Mouse (Mus musculus) myocyte (in vitro differentiated cells): ENCODE measurements around the gene D8Ertd738e. TPM values are rescaled to one million over a fixed set of nuclear protein-coding genes. Genes with fewer than 3 reads are reported as not detected.

Experiments used
- H3K27me3 ChIP-seq: one replicate; pipeline ENCODE4 v1.6.1; 2011; ENCODE audit not compliant: control insufficient read depth, insufficient read depth, insufficient read length
- H3K36me3 ChIP-seq: one replicate; pipeline ENCODE4 v1.6.1; 2011; ENCODE audit not compliant: control insufficient read depth, insufficient read depth
- H3K4me2 ChIP-seq: one replicate; pipeline ENCODE4 v1.6.1; 2011; ENCODE audit warnings: low read depth, control low read depth
- H3K4me3 ChIP-seq: one replicate; pipeline ENCODE4 v1.5.1; 2011; ENCODE audit warnings: mild to moderate bottlenecking, control low read depth, moderate library complexity
- H3K79me2 ChIP-seq: one replicate; pipeline ENCODE4 v1.6.1; 2011; ENCODE audit not compliant: control insufficient read depth, insufficient read depth
- H3ac ChIP-seq: one replicate; pipeline ENCODE4 v1.6.1; 2011; ENCODE audit not compliant: control insufficient read depth, insufficient read length
- CEBPB ChIP-seq: IDR thresholded peaks from 2 replicates; pipeline ENCODE4 v1.6.1; 2011; ENCODE audit warnings: mild to moderate bottlenecking, moderate library complexity; ENCODE audit not compliant: poor library complexity, insufficient read depth, severe bottlenecking
- E2F4 ChIP-seq: IDR thresholded peaks from one replicate; pipeline ENCODE4 v1.6.1; 2011; ENCODE audit warnings: mild to moderate bottlenecking, control low read depth, moderate library complexity; ENCODE audit not compliant: insufficient read depth
- MAX ChIP-seq: IDR thresholded peaks from one replicate; pipeline ENCODE4 v1.6.1; 2011; ENCODE audit warnings: low read depth, mild to moderate bottlenecking, control low read depth
- MYOD1 ChIP-seq, 3 experiments: IDR thresholded peaks; one replicate each; pipeline ENCODE4 v1.6.1; 2011; ENCODE audit warnings: control low read depth in 2 of 3, low read depth in 2 of 3, mild to moderate bottlenecking in 2 of 3, moderate library complexity in 1 of 3; ENCODE audit not compliant: insufficient read length in 2 of 3, control insufficient read depth in 1 of 3
- MYOG ChIP-seq, 3 experiments: IDR thresholded peaks; one replicate each; pipeline ENCODE4 v1.6.1; 2011; ENCODE audit warnings: control low read depth in 2 of 3, low read depth in 2 of 3, mild to moderate bottlenecking in 2 of 3; ENCODE audit not compliant: insufficient read length in 2 of 3, control insufficient read depth in 1 of 3, insufficient read depth in 1 of 3
- POLR2A ChIP-seq: IDR thresholded peaks from one replicate; pipeline ENCODE4 v1.6.1; 2011; ENCODE audit warnings: low read depth, mild to moderate bottlenecking, control low read depth, moderate library complexity; ENCODE audit not compliant: insufficient read length
- POLR2AphosphoS2 ChIP-seq: IDR thresholded peaks from one replicate; pipeline ENCODE4 v1.6.1; 2011; ENCODE audit warnings: low read depth, control low read depth; ENCODE audit not compliant: insufficient read length
- REST ChIP-seq: IDR thresholded peaks from one replicate; pipeline ENCODE4 v1.6.1; 2011; ENCODE audit warnings: mild to moderate bottlenecking, control low read depth, moderate library complexity; ENCODE audit not compliant: insufficient read depth, insufficient read length
- SRF ChIP-seq: IDR thresholded peaks from one replicate; pipeline ENCODE4 v1.6.1; 2011; ENCODE audit warnings: low read depth; ENCODE audit not compliant: control insufficient read depth, insufficient read length
- TCF12 ChIP-seq: IDR thresholded peaks from one replicate; pipeline ENCODE4 v1.6.1; 2011; ENCODE audit warnings: mild to moderate bottlenecking, control low read depth; ENCODE audit not compliant: poor library complexity, insufficient read depth, severe bottlenecking
- TCF3 ChIP-seq: IDR thresholded peaks from one replicate; pipeline ENCODE4 v1.6.1; 2011; ENCODE audit warnings: low read depth, control low read depth; ENCODE audit not compliant: insufficient read length
- USF1 ChIP-seq: IDR thresholded peaks from one replicate; pipeline ENCODE4 v1.6.1; 2011; ENCODE audit warnings: low read depth, mild to moderate bottlenecking, control low read depth, moderate library complexity
- polyA plus RNA-seq: library from polyadenylated mRNA; unstranded; fragments of >200 nt; fragmentation: generic; extraction: Trizol; gene quantifications from one replicate; pipeline ENCODE4 v1.2.1, GENCODE M21; 2012; ENCODE audit warnings: missing spikeins

The D8Ertd738e gene
- polyA plus RNA-seq, 1 experiment: 232 TPM

GRCm38 (mm10) chr8:84206666-84207065, 42.9 kb downstream of the D8Ertd738e start:
- peaks cover 34% of the 10 kb centered on the region for H3K36me3 ChIP-seq
- no peaks in the 10 kb centered on the region for H3K27me3 ChIP-seq
- H3ac ChIP-seq: no peak overlapping the region
- TF ChIP-seq REST (no peak), MAX (no peak), POLR2A (no peak), CEBPB (no peak), MYOG (IDR thresholded peaks at IDR 0.05; ENCODE audit: control insufficient read depth in 1 of 3, insufficient read depth in 1 of 3, insufficient read length in 2 of 3, low read depth in 2 of 3) (no peak), POLR2AphosphoS2 (no peak)
- no peak overlapping the region for H3K4me2 ChIP-seq
- no peak overlapping the region for H3K4me3 ChIP-seq
- peaks cover 61% of the 10 kb centered on the region for H3K79me2 ChIP-seq

- Histone ChIP-seq H3K27me3 (no peaks in the 10 kb centered on the region), H3K79me2 (peaks cover 71% of the 10 kb centered on the region), H3ac (no peak overlapping the region), H3K4me2 (peak overlapping the region; percentile 93), H3K4me3 (peak overlapping the region; percentile 82), H3K36me3 (peaks cover 34% of the 10 kb centered on the region)
- peak; percentile 42 for TF ChIP-seq POLR2AphosphoS2
- TF ChIP-seq USF1: no peak
Measured at GRCm38 (mm10) chr8:84205073-84205472, 44.4 kb downstream of the D8Ertd738e start.

DNA sequence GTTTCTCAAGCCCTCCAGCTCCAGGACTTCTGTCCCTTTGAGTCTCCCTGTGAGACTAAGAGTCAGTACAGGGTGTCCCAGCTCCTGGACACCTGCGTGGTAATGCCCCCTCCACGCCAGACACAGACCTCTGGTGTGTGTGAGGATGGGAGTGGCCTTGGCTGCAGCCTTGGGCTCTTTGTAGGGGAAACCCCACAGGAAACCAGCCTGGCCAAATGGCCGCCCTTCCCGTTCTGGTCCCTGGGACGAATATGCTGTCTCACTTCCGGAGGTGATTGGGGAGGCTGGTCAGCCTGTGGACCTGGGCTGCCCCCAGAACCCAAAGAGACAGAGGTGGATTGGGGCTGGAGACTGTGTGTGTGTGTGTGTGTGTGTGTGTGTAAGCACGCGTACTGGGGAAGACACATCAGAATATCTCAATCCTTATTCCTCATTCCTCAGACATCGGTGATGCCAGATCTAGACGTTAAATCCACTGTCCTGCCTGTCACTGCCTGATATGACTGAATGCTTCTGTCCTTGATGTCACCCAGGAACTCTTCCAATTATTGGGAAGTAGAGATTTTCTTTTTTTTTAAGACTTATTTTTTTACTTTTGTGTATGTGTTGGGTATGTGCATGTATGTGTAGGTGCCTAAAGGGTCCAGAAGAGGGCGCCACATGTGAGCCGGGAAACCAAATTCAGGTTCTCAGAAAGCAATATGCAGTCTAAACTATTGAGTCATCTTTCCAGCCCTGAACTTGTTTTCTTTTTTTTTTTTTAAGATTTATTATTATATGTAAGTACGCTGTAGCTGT, 45.3 kb downstream of the D8Ertd738e start:
- Histone ChIP-seq H3ac (no peak overlapping the region), H3K27me3 (no peaks in the 10 kb centered on the region), H3K36me3 (peaks cover 28% of the 10 kb centered on the region), H3K79me2 (peaks cover 71% of the 10 kb centered on the region), H3K4me2 (peak overlapping the region; percentile 93), H3K4me3 (peak overlapping the region; percentile 82)
- TF ChIP-seq POLR2A: peak; percentile 34
- no peak for TF ChIP-seq TCF3
- TF ChIP-seq MYOG (IDR thresholded peaks at IDR 0.05; ENCODE audit: control insufficient read depth in 1 of 3, insufficient read depth in 1 of 3, insufficient read length in 2 of 3, low read depth in 2 of 3): peak in 1 of 3 experiments; percentile 17

DNA sequence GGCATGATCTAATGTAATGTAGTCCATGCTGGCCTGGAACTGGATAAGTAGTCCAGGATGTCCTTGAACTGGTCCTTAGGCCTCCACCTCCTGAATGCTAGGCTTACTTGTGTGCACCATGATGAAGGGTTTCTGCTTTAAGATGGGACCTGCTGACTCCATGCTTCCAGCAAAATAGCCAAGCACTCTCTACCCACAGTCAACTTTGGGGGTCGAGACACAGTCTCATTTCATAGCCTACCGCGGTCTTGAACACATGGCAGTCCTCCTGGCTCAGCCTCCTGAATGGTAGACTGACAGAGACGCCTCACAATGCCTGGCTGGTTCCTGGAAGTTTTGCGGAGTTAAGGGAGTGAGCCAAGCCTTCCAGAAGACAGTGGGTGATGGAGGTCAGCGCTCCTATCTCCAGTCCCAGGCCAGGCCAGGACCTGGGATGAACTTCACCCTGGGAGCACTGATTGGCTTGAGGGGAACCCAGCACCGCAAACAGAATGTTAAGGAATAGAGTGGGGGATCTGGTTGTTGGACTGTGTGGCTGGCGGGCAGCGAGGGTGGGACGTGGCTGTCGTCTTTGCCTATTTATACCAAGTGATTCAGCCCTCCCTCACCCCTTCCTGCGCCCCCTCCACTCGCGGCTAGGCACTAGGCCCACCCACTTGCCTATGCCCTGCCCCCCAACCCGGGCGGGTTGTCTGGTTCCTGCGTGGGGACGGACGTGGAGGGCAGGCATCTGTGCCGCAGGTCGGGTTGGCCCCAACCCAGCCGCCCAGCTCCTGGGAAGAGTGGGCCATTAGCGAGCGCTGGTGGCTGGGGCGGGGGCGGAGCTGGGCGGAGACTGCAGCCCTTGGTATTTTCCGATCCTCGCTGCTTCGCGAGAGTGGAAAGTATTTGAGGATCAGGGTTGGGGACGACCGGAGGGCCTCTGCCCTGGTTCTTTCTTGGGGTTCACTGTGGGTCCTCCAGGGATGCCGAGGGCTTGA, 46.3 kb downstream of the D8Ertd738e start:
- H3K36me3 ChIP-seq: peaks cover 18% of the 10 kb centered on the region
- no peaks in the 10 kb centered on the region for H3K27me3 ChIP-seq
- peaks cover 66% of the 10 kb centered on the region for H3K79me2 ChIP-seq
- TF ChIP-seq POLR2A (peak; percentile 76), E2F4 (no peak), MYOD1 (IDR thresholded peaks at IDR 0.05; ENCODE audit: control insufficient read depth in 1 of 3, insufficient read length in 2 of 3, low read depth in 2 of 3) (peak in 1 of 3 experiments; percentile 54), POLR2AphosphoS2 (peak; percentile 88), REST (no peak), TCF3 (peak; percentile 38), MYOG (IDR thresholded peaks at IDR 0.05; ENCODE audit: control insufficient read depth in 1 of 3, insufficient read depth in 1 of 3, insufficient read length in 2 of 3, low read depth in 2 of 3) (peak in 2 of 3 experiments; percentile 27 to 70)
- peak overlapping the region; percentile 77 for H3ac ChIP-seq
- peak overlapping the region; percentile 93 for H3K4me2 ChIP-seq
- H3K4me3 ChIP-seq: peak overlapping the region; percentile 82

GRCm38 (mm10) chr8:84202466-84202865, 47.1 kb downstream of the D8Ertd738e start:
- Histone ChIP-seq H3K27me3 (no peaks in the 10 kb centered on the region), H3K4me3 (peak overlapping the region; percentile 82), H3ac (peak overlapping the region; percentile 77), H3K4me2 (peak overlapping the region; percentile 93), H3K79me2 (peaks cover 60% of the 10 kb centered on the region), H3K36me3 (peaks cover 16% of the 10 kb centered on the region)
- TF ChIP-seq MYOD1 (IDR thresholded peaks at IDR 0.05; ENCODE audit: control insufficient read depth in 1 of 3, insufficient read length in 2 of 3, low read depth in 2 of 3) (peak in 1 of 3 experiments; percentile 62), TCF3 (no peak), POLR2A (peak; percentile 88), TCF12 (no peak), MAX (no peak), E2F4 (no peak), SRF (peak; percentile 58), REST (no peak), MYOG (IDR thresholded peaks at IDR 0.05; ENCODE audit: control insufficient read depth in 1 of 3, insufficient read depth in 1 of 3, insufficient read length in 2 of 3, low read depth in 2 of 3) (peak in 2 of 3 experiments; percentile 36 to 70), POLR2AphosphoS2 (peak; percentile 97), USF1 (no peak), CEBPB (0 out of 2 replicates have a peak, but pooled peaks have one; percentile 10)
